Mouse (Mus musculus) lung, postnatal 4 days (tissue): ENCODE measurements around the gene Pcnx.

Source experiments
- DNase-seq, 2 experiments: peaks; one replicate each; pipeline ENCODE4 v3.0.0; 2021

Pcnx gene

DNA sequence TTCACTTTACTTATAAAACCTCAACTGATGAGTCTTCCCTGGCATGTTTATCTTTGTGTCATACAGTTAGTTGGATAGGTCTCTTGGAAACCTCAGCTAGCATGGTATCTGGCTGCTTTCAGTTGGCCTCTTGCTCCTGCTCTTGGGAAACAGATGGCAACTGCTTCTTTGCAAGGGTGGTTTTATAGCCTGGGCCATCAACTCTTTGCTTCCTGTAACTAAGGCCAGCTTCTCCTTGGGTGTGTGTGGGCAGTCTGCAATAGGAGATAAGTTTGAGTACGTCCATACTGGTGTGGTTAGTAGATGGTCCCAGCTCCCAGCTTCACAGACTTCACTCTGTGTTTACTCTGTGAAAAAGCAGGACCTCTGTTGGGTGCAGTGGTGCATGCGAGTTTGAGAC lies 46.0 kb downstream of the Pcnx start:
- DNase-seq, result no peak

DNA sequence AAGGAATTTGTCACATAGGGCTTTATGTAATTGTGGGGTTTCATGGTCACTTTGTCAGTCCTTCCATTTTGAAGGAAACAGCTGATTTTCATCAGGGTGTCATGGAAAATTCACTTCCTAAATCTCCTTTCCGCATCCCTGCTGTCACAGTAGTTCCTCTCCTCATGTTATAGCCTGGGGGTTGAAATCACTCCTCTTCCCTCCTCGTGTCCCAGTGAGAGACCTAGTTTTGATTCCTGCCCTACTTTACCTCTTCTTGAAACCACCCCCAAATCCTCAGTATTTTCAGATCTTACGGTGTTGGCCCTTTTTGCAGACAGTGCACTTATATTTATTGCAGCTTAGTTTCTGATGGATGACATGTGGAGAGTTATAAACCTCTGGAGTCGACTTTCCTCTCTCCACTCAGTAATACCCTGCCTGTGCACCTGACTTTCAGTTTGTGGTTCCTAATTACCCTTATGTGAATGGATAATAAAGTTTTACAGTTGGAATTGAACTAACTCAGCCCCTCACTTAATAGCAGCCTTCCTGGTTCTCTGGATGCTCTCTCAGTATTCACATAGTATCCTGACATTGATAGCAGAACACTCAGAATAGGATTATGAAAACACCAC lies 48.0 kb downstream of the Pcnx start:
- no peak for DNase-seq

DNA sequence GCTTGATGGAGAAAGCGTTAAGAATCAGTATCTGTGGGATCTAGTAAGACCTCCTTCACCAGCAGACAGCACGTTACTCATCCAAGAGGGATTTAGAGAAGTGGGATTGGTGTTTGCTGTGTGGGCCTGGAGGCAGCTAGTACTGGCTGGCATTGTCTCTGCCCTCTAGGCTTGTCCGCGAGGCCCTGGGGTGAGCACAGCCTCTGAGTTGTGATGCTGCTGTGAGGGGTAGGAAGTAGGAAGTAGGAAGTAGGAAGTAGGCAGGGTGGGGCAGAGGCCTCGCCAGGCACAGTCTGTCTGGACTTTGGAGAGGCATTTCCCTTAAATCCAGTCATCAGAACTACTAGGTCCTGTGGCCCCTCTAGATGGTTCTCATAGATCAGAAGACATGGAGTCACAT lies 50.6 kb downstream of the Pcnx start:
- peak; percentile 26 to 36 for DNase-seq

DNA sequence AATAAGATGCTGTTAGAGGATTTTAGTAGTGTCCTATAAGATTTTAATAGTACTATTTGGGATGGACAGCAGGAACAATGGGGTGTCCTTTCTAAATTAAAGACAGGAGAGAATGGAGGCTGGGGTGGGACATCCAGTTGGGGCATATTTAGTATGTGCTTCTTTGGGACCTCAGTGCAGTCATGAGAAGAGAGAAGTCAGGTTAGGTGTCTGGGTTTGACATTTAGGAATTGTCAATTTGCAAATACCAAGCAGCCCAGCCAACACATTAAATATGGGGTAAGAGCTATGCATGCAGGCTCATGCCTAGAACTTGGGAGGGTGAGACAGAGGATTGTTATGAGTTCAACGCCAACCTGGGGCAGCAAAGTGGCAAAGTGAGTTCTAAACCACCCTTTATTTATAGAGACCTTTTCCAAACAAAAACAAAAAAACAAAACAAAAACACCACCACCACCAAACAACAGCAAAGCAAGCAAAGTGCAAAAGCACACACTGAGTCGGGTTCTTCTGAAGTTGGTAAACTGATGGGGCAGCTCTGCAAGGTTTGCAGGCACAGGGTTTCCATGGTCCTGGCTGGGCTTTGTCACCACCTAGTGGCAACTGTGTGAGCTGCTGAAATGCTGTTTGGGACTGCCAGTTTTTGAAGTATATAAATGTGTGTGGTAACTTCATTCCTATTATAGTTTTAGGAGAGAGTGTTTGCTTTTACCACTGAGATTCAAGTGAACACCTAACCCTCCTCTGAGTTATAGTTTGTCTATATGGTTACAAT lies 55.5 kb downstream of the Pcnx start:
- peak; percentile 75 to 84 for DNase-seq

DNA sequence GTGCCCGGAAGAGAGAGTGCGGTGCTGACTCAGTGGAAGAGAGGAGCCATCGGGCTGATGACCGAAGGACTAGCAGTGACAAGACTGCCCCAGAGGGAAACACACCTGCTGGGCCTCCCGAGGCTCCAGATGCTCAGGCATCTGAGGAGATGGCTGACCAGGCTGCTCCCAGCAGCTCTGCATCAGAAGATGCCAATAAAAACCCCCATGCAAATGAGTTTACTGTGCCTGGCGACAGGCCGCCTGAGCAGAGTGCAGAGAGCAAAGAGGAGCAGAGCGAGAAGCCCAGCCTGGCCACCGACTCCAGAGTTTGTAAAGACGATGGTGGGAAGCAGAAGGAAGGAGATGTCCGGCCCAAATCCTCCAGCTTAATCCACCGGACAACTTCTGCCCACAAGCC lies 58.5 kb downstream of the Pcnx start:
- DNase-seq, result no peak

DNA sequence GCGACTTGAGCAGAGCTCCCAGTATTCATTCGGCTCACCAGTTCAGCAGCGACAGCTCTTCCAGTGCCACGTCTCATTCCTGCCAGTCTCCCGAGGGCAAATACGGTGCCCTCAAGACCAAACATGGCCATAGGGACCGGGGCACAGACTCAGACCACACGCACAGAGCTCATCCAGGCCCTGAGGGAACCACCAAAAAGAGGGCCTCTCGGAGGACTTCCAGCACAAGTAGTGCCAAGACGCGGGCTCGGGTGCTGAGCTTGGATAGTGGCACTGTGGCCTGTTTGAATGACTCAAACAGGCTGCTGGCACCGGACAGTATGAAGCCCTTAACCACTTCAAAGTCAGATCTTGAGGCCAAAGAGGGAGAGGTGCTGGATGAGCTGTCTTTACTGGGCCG lies 59.1 kb downstream of the Pcnx start:
- DNase-seq, result no peak

DNA sequence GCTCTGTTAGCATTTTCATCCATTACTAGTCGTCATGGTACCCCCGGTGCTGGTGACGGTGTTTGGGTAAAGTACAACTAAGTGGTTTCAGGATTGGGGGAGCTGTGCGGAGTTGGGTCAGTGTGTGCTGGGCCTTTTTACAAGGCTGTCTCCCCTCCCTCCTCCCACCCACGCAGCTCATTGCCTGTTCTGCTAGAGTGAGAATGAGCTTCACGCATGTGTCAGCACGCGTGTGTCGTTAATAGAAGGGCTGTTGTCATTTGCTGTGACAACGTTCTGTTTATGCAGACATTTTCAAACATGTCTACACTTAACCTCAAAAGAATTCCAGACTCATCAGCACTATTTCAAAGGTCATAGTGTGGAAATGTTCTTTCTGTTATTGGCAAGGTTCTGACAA lies 60.2 kb downstream of the Pcnx start:
- DNase-seq, result no peak

DNA sequence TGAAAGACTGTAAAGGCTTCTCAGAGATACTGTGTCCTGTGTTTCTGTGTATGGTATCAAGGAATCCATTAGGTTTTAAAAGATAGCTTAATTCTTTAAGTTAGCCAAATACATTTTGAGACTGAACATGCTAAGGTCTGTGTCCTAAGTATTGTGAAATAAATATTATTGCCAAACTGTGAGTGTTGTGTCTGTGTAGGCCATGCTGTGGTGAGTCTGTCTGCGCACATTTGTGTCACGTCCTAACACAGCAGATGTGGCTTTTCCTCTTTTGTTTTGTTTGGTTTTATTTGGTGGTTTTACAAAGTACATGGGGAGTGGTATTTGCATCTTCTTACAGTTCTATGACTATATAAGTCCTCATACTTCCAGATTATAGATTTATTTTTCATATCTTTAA lies 60.8 kb downstream of the Pcnx start:
- no peak for DNase-seq

DNA sequence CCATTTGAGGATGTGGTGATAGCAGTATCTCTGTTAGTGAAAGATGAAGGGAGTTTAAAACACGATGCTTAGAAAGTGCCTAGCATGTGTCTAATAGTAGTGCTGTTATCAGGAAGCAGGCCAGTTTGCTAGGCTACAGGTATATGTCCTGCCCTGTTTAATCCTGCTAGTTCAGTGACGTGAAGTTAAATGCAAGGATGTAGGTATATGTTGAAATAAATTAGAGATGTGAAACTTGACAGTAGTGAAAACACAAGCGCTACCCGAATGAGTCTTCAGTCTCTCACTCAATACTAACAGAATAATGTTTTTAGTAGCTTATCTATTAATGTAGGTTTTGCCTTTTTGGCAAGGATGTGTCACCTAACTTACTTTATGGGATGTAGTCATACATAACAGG lies 62.0 kb downstream of the Pcnx start:
- no peak for DNase-seq

DNA sequence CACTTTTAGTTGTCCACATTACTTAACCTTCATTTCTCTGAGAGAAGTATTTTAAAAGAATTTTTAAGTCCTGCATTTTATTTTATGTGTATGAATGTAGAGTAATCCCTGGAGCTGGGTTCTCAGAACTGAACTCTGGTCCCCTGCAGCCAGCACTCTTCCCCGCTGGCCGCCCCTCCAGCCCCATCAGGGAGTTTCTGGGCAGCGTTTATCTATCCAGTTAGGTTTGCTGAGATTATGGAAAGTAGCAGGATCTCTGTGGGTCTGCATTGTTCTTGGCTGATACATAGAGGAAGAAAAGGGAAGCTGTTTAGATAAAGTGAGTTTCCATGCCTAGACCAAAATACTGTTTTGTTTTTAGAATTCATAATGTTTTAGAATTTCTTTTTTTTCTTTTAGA lies 63.0 kb downstream of the Pcnx start:
- DNase-seq, result no peak

DNA sequence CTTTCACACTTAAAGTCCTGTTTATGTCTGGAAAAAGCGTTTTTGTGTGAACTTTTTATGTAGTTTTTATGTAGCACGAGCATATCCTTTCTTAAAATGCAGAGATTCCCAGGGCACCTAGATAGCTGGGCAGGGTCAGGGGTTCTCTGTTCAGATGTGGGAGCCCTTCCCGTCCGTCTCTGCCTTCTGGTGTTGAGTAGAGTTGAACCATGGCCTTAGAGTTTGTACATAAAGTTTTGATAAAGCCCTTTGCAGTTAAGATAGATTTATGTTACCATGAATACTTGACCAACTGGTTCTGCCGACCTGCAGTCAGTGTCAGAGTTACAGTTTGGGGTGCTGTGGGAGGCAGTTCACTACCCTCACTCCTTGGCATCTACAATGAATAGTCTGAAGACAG lies 67.3 kb downstream of the Pcnx start:
- DNase-seq, result no peak

DNA sequence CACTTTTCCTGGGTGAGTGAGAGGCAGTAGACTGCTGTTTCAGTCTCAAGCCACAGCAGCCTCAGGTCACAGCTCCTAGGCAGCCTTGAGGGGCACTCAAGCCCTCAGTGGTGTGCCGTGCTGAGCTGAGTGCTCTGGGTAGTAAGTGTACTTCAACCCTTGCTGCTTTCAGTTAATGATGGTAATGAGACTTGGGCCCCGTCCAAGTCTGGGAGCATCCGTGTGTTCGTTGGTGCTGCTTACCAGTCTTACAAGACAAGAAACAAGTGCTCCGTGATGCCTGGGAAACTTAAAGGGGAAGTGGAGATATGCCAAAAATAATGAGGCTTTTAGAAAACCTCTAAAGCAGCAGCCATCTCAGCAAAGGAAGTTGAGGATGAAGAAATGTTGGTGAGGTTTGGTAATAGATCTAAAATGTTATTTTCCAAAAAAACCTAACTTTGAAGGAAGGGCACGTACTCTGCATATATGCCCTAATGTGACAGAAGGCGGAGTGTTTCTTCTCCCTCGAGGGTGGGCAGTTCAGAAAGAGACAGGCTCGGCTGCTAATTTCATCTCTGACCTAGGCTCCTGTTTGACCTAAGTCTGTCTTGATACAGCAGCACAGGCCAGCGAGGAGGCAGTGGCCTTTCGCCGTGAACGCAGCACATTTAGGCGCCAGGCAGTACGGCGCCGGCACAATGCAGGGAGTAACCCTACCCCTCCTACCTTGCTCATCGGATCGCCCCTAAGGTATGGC lies 68.0 kb downstream of the Pcnx start:
- DNase-seq, result peak; percentile 24 to 55

DNA sequence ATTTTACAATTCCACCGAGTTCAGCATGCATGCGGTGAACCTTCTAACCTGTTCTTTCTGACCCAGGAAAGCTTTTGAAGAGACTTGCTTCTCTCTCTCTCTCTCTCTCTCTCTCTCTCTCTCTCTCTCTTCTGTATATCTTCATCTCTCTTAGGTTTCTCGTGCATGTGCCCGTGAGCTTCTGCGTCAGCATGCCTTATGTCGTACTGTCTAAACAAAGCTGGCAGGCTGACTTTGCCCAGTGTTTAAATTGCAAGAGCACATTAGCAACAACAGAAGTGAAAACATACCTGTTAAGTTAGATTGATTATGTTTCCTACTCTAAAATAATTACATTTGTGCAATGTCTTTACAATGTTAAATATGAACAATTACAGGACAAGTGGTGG lies 68.6 kb downstream of the Pcnx start:
- no peak for DNase-seq

DNA sequence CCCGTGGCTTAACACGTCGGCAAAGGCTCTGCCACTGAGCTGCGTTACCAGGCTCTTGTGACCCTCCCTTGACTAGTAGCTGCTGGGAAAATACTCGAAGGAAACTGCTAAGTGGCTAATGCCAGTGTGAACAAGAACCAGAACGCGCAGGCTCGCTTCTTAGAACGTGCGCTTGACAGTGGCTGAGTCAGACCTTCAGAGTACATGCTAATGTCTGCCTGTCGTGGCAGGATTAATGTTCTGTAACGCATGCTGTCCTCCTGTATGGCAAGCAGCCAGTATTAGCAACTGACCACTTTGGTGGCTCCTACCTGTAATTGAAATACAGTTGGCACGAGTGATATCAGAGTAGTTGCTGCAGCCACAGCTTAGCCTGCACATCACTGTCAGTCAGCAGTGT lies 72.2 kb downstream of the Pcnx start:
- no peak for DNase-seq

DNA sequence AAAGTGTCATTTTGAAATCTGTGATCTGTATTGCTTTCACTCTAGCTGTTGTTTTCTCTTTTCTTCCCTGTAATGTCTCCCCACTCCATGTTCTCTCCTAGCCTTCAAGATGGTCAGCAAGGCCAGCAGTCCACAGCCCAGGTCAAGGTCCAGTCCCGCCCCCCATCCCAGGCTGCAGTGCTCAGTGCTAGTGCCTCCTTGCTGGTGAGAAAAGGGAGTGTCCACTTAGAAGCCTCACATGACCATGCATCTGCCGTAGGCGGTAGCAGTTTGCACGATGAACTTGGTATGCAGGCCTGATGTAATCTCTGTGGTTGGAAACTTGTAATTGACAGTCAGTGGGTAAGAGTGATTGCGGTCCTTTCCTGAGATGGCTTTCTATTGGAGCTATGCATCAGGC lies 73.6 kb downstream of the Pcnx start:
- peak in 1 of 2 experiments; percentile 34 for DNase-seq

DNA sequence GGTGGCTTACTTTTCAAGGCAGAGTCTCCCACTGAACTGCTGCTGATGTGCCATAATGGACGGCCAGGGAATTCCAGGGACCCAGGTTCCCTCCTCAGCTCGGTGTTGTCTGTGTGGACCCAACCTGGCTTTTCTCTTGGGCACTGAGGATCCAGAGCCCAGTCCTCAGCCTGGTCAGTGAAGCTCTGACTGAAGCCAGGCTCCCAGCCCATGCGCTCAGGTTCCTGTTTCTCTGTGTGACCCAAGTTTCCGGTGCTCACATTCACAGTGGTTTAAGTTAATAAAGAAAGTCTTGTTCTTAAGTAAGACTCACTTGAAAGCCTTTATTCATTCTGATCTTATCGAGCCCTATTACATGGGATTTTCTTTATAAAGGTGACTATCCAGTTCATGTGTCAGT lies 74.7 kb downstream of the Pcnx start:
- DNase-seq, result no peak

DNA sequence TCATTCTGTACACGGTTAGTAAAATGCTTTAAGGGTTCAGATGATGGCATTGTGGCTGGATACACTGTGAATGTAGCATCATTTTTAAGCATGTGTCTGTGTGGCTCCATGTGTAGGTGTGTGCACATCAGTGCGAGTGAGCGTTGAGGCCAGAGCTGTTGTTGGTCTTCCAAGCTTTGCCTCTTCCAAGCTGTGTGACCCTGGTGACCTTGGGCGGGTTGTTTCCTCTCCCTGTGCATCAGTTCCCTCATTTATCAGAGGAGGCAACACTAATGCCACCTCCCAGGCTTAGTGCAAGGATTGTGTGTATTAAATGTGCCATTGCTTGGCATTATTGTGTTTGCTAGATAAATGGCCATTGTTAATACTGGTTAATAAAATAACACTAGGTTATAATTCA lies 76.2 kb downstream of the Pcnx start:
- no peak for DNase-seq

DNA sequence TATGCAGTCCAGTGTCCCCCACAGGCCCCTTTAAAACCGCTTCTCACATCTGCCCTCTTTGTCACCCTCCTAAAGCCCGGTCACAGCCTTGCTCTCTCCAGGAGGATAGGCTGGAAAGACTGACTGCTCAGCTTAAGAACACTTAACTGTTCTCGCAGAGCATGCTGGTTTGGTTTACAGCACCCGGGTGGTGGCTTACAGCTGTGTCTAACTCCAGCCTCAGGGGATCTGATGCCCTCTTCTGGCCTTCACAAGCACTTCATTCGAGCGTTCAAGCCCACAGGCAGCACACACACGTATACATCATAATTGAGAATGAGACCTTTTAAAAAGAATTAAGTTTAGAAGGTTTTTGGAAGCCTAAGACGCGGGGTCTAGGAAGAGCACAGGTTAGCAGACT lies 81.4 kb downstream of the Pcnx start:
- no peak for DNase-seq

DNA sequence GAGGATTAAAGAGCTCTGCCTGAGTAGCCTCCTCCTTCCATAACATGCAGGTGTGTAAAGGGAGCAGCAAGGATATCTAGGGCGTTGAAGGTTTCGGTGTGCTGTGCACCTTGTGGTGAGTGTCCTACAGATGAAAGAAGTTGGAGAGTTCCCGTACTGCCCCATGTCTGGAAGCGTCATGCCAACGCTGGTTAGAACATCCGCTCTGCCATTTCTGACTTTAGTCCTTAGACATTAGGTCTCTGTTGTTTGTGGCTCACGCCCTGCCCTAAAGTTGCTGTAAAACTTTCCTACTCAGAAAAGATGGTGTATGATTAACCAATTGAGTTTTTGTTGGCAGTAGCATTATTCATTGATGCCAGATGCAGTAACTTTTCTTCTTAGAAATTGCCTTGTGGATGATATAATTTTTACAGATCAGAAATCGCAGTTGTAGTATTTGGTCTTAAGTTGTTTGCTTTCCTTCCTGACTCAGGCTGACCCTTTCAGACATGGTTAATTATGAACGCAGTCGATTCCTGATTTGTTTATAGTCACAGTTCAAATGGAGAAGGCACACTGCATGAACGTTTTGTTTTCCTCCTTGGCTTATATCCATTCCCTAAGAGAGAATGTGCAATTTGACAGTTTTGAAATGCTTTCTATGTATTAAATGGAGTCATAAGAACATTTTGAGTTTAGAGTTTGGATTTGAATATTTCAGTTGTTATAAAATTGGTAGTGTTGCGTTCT lies 83.7 kb downstream of the Pcnx start:
- no peak for DNase-seq

DNA sequence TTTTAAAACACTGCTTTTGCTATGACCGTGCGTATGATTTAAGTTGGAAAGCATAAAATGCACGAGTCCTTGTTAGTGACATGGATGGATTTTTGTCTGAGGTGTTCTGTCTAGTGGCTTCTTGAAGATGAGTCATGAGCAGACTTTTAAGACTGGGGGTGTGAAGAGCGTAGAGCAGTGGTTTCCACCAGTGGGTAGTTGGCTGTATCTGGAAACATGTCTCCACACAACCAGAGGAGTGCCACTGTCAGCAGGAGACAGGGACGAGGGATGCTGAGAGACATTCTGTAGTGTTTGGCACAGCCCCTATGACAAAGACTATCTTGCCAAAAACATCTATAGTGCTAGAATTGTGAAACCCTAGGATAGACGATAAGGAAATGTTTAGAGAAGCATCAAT lies 89.2 kb downstream of the Pcnx start:
- no peak for DNase-seq

DNA sequence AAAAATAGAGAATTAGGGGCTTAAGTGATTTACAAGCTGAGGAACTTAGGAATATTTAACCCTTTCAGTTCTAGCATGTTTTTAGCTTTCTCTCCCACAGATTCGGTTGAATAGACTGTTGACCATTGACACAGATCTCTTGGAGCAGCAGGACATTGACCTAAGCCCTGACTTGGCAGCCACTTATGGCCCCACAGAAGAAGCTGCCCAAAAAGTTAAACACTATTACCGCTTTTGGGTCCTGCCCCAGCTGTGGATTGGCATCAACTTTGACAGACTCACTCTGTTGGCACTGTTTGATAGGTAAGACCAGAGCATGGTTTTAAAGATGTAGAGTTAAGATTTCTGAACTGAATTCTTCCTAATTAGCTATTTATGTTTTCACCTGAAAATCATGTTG lies 90.2 kb downstream of the Pcnx start:
- DNase-seq, result no peak

DNA sequence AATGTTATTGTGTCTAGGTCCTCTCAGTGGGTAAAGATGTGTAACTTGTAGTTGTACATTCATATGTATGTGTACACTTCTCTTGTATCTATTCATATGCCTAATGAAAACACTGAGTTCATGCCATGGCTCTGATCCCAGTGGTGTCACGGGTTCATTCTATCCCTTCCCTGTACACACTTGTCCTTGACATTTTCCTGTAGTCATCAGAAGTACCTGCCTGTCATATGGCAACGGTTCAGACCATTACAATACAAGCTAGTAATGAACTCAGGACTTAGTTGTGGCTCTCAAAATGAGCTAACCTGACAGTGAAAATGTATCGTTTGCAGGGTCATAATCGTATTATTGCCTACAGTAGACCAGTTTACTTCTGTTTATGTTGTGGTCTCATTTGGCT lies 98.5 kb downstream of the Pcnx start:
- DNase-seq, result no peak

DNA sequence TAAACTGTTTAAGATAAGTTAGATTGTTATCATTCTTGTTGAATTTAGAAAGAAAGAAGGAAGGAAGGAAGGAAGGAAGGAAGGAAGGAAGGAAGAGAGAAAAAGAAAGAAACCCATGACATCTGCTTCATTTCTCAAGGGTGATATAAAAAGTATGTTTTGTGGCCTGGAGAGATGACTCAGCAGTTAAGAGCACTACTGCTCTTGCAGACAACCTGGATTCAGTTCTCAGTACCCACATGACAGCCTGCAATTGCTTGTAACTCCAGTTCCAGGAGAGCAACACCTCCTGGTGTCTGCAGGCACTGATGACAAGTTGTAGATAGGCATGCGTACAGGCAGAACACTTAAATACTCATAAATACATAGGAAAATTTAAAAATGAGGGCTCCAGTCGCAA lies 105.6 kb downstream of the Pcnx start:
- DNase-seq, result no peak
